Mouse (Mus musculus) C2C12 (cell line): Measurements from ENCODE around the gene Atn1.

ENCODE experiments used
- FOSL1 ChIP-seq: IDR thresholded peaks from one replicate; pipeline ENCODE4 v1.8.0; 2011; ENCODE audit warnings: mild to moderate bottlenecking, low read length; ENCODE audit not compliant: poor library complexity, insufficient read depth, severe bottlenecking
- USF1 ChIP-seq: IDR thresholded peaks from one replicate; pipeline ENCODE4 v1.6.1; 2011; ENCODE audit warnings: low read depth, mild to moderate bottlenecking, control low read depth, moderate library complexity

- no peak for TF ChIP-seq USF1
- no peak for TF ChIP-seq FOSL1
These were observed 33.2 kb upstream of the Atn1 start for GRCm38 (mm10) chr6:124789519-124789918.
